Mouse (Mus musculus) CH12.LX (cell line): ENCODE results near the gene Avl9.

Experiments used
- BHLHE40 ChIP-seq: IDR thresholded peaks from 2 replicates; pipeline ENCODE4 v1.6.1; 2011; ENCODE audit warnings: mild to moderate bottlenecking, low read depth, low read length, improper control_type of control experiment
- CHD1 ChIP-seq: IDR thresholded peaks from 2 replicates; pipeline ENCODE4 v1.6.1; 2012; ENCODE audit warnings: low read depth, low read length, improper control_type of control experiment, inconsistent platforms
- CHD2 ChIP-seq: IDR thresholded peaks from 2 replicates; pipeline ENCODE4 v1.6.1; 2011; ENCODE audit warnings: low read length, improper control_type of control experiment
- CTCF ChIP-seq, 2 experiments: IDR thresholded peaks in 1 of 2; conservative IDR thresholded peaks in 1 of 2; 2 replicates each; pipeline ENCODE4 v1.5.1; 2011 to 2012; ENCODE audit warnings: low read depth in 2 of 2, low read length in 2 of 2, improper control_type of control experiment in 1 of 2, inconsistent platforms in 1 of 2, mild to moderate bottlenecking in 1 of 2, moderate library complexity in 1 of 2
- EP300 ChIP-seq: IDR thresholded peaks from 2 replicates; pipeline ENCODE4 v1.6.1; 2011; ENCODE audit warnings: low read length, improper control_type of control experiment
- MAX ChIP-seq: IDR thresholded peaks from 2 replicates; pipeline ENCODE4 v1.6.1; 2011; ENCODE audit warnings: low read length, improper control_type of control experiment
- NELFE ChIP-seq: IDR thresholded peaks from 2 replicates; pipeline ENCODE4 v1.6.1; 2011; ENCODE audit warnings: low read depth, low read length, improper control_type of control experiment
- POLR2A ChIP-seq: IDR thresholded peaks from 2 replicates; pipeline ENCODE4 v1.6.1; 2011; ENCODE audit warnings: low read depth, mild to moderate bottlenecking, improper control_type of control experiment, low read length
- POLR2AphosphoS2 ChIP-seq: IDR thresholded peaks from 2 replicates; pipeline ENCODE4 v1.6.1; 2011; ENCODE audit warnings: low read depth, low read length, improper control_type of control experiment
- RAD21 ChIP-seq: IDR thresholded peaks from 2 replicates; pipeline ENCODE4 v1.6.1; 2011; ENCODE audit warnings: low read depth, mild to moderate bottlenecking, low read length, improper control_type of control experiment, moderate library complexity
- SIN3A ChIP-seq: IDR thresholded peaks from 2 replicates; pipeline ENCODE4 v1.6.1; 2012; ENCODE audit warnings: low read length, improper control_type of control experiment, inconsistent platforms
- TCF12 ChIP-seq: IDR thresholded peaks from 2 replicates; pipeline ENCODE4 v1.6.1; 2014; ENCODE audit warnings: low read depth, mild to moderate bottlenecking, inconsistent platforms, low read length, improper control_type of control experiment
- UBTF ChIP-seq: IDR thresholded peaks from 2 replicates; pipeline ENCODE4 v1.6.1; 2012; ENCODE audit warnings: low read depth, mild to moderate bottlenecking, inconsistent platforms, low read length, improper control_type of control experiment, moderate library complexity
- ZMIZ1 ChIP-seq: IDR thresholded peaks from 2 replicates; pipeline ENCODE4 v1.6.1; 2012; ENCODE audit warnings: low read depth, mild to moderate bottlenecking, inconsistent platforms, low read length, improper control_type of control experiment

DNA sequence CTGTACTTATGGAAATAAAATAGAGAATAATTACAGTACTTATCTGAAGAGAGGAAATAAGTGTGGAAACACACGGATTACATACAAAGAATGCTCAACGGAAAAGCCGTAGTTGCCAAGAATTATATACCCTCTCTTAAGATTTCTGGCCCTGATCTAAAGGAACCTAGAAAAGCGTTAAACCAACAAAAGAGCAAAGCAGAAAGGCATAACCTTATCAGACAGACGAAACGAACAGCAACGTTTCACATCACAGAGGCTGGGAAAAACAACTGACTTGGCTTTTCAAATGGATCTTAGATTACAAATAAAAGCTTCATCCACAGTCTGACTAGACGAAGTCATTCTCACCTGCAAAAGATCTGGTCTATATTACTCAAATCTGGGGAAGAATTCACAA lies 81.5 kb downstream of the Avl9 start:
- TF ChIP-seq POLR2AphosphoS2 (no peak), CHD2 (no peak), CTCF (conservative IDR thresholded peaks at IDR 0.05 in 1 of 2, IDR thresholded peaks at IDR 0.05 in 1 of 2; ENCODE audit: low read depth in 2 of 2, low read length in 2 of 2) (no peak), CHD1 (no peak), SIN3A (no peak), ZMIZ1 (no peak), EP300 (no peak), BHLHE40 (no peak), POLR2A (no peak), RAD21 (no peak), NELFE (no peak), TCF12 (no peak), UBTF (no peak), MAX (no peak)
